Comparison of ENCODE assay signal across 32 mouse cellular contexts in genomic region chr6:73308685-73309520, GRCm38 (mm10).
A peak's percentile ranks its signal among the peaks of the same experiment; 100 is the strongest.
DNase-seq lines count a peak whose midpoint lies in the region; ATAC-seq lines count a peak whose summit lies in the region.
"Had no signal": no experiment of that assay in that cellular context is flagged by ENCODE, and none has a peak within 500 bp of the region (broad histone marks: within the 10 kb centered on the region; RNA-seq: fewer than 3 reads in every experiment).

No protein-coding gene starts in this region.

- no peak overlapping the region for H3K9ac ChIP-seq in lung, embryonic 15.5 days
- H3K9ac ChIP-seq: embryonic facial prominence, embryonic 12.5 days; hindbrain, embryonic 13.5 days; limb, embryonic 13.5 days; neural tube, embryonic 12.5 days had no signal

- no peak overlapping the region for H3K4me2 ChIP-seq in lung, embryonic 15.5 days
- H3K4me2 ChIP-seq: embryonic facial prominence, embryonic 12.5 days; heart, embryonic 11.5 days; hindbrain, embryonic 13.5 days; limb, embryonic 13.5 days; liver, embryonic 11.5 days; neural tube, embryonic 12.5 days had no signal

- no peaks in the 10 kb centered on the region for H3K4me1 ChIP-seq in lung, embryonic 15.5 days
- H3K4me1 ChIP-seq: embryonic facial prominence, embryonic 12.5 days; hindbrain, embryonic 13.5 days; neural tube, embryonic 12.5 days had no signal

- DNase-seq in adrenal gland, adult (ENCODE audit: inconsistent age in 2 of 2, low spot score in 1 of 2) = peak; percentile 17 to 71
- no peak for DNase-seq in adrenal gland, postnatal 25 days
- no peak for DNase-seq in lung, postnatal 14 days
- peak; percentile 23 for DNase-seq in brain, adult 2 months (ENCODE audit: low read depth, low spot score)
- peak; percentile 16 to 40 for DNase-seq in layer of hippocampus, postnatal 14 days (ENCODE audit: low spot score in 2 of 2)
- no peak for DNase-seq in heart, postnatal 14 days
- DNase-seq: adrenal gland, postnatal 10 days; cerebellum, adult 9-10 months; cerebellum, postnatal 36 days; gastrocnemius, adult 2 months; gastrocnemius, postnatal 36 days; heart, adult 18-20 months; heart, postnatal 4 days; kidney, adult 8-10 months; kidney, postnatal 4 days; right cerebral cortex, adult 18-20 months; spleen, adult 18-20 months; thymus, postnatal 14 days had no signal

- 56% methylated on average over 10 of the region's 10 CpGs for WGBS in lung, embryonic 15.5 days

- H3K4me3 ChIP-seq in lung, embryonic 15.5 days = no peak overlapping the region
- H3K4me3 ChIP-seq: embryonic facial prominence, embryonic 12.5 days; gastrocnemius, adult 2 months; hindbrain, embryonic 13.5 days; left cerebral cortex, adult 2 months; limb, embryonic 13.5 days; midbrain, embryonic 10.5 days; myocyte; neural tube, embryonic 12.5 days had no signal

- peak; percentile 19; the same call in 1 of the 2 replicates for ATAC-seq in lung, embryonic 15.5 days (ENCODE audit: borderline replicate concordance, extremely low read depth, low FRiP score, low TSS enrichment)
- ATAC-seq: activated CD4-positive, CD25-positive, alpha-beta regulatory T cell, adult 4 months; forebrain, embryonic 14.5 days; intestine, embryonic 16.5 days had no signal

- no peaks in the 10 kb centered on the region for H3K9me3 ChIP-seq in lung, embryonic 15.5 days
- H3K9me3 ChIP-seq: embryonic facial prominence, embryonic 12.5 days; hindbrain, embryonic 13.5 days; limb, embryonic 13.5 days; midbrain, embryonic 10.5 days; neural tube, embryonic 12.5 days had no signal

- H3K27me3 ChIP-seq in lung, embryonic 15.5 days = no peaks in the 10 kb centered on the region
- H3K27me3 ChIP-seq: embryonic facial prominence, embryonic 12.5 days; hindbrain, embryonic 13.5 days; limb, embryonic 13.5 days; neural tube, embryonic 12.5 days had no signal

- H3K36me3 ChIP-seq in lung, embryonic 15.5 days = no peaks in the 10 kb centered on the region
- H3K36me3 ChIP-seq: embryonic facial prominence, embryonic 12.5 days; hindbrain, embryonic 13.5 days; limb, embryonic 13.5 days; midbrain, embryonic 10.5 days; neural tube, embryonic 12.5 days had no signal

- intact Hi-C loops in heart, postnatal 14 days (cut with DNase I) = no loop called here

- no peak overlapping the region for H3K27ac ChIP-seq in lung, embryonic 15.5 days
- H3K27ac ChIP-seq: embryonic facial prominence, embryonic 12.5 days; gastrocnemius, adult 2 months; hindbrain, embryonic 13.5 days; kidney, postnatal 0 days; left cerebral cortex, adult 2 months; limb, embryonic 13.5 days; midbrain, embryonic 10.5 days; neural tube, embryonic 12.5 days had no signal

Comparison
In these comparisons a context has a peak if more than half of its experiments do, and no peak if none do; other contexts are left out.
1. DNase-seq: peak in adrenal gland, adult (2 of 2), brain, adult 2 months (single experiment) and layer of hippocampus, postnatal 14 days (2 of 2); none in adrenal gland, postnatal 25 days (single experiment), lung, postnatal 14 days (single experiment) and heart, postnatal 14 days (0 of 2).